Mouse (Mus musculus) common myeloid progenitor, adult 5-6 weeks (primary cell): Measurements from ENCODE around the gene Krtap5-3. TPM values are rescaled to one million over a fixed set of nuclear protein-coding genes. Genes with fewer than 3 reads are reported as not detected.
A peak's percentile ranks its signal among the peaks of the same experiment; 100 is the strongest.
"Not testable (repeated sequence)": the region's sequence is repeated elsewhere in the genome, so short reads cannot be mapped to it uniquely, and the experiment has no call there.

ENCODE experiments used
- ATAC-seq: replicated peaks from 2 replicates; pipeline ENCODE4 v1.8.0; 2016; ENCODE audit warnings: low read depth, mild to moderate bottlenecking, moderate TSS enrichment, inconsistent platforms; ENCODE audit not compliant: poor library complexity, severe bottlenecking
- total RNA-seq: library from RNA; stranded (forward); fragments of 200-1000, 187-1606 nt; gene quantifications from 2 replicates; pipeline ENCODE4 v1.2.3, GENCODE M21; 2017

Gene Krtap5-3
- not detected in 2 replicates for total RNA-seq

- no peak for ATAC-seq
These were observed at the start of gene Krtap5-3 for GRCm38 (mm10) chr7:142201064-142201463. Gene Krtap5-3, plus strand, starts transcription at chr7:142201364.

GRCm38 (mm10) chr7:142152191-142152590, 49.0 kb upstream of the Krtap5-3 start:
- ATAC-seq, result no peak

DNA sequence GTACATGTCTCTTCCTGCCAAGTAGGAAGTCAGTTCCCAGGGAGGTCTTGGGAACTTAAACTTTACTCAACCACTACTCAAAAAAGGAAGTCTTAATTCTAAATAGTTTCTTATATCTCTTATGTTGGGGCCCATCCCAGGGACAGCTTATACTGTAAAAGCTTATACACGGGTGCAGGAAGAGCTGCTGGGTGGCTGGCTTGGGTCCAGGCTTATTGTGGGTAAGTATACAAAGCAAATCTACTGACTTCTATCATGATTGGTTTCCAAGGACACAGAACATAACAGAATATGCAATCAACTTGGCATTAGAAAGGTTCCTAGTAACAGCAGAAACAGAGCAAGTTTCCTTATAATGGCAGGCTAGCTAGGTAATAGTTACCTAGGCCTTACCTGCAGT, 45.9 kb upstream of the Krtap5-3 start:
- ATAC-seq, result no peak

DNA sequence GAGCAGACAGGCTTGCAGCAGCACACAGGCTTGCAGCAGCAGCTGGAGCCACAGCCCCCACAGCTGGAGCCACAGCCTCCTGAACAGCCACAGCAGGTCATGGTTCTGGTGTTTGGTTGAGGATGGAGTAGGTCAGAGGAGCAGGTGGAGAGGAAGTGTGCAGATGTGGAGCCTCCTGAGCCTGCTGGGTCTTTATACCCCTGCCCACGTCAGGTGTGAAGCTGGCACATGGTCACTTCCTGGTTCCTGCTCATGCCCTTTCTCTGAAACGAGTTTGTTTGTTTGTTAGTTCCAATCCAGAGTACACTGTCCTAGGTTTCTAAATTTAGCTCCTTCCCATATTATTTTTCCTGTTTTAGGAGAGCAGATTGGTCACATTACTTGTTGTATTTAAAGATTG, 44.2 kb upstream of the Krtap5-3 start, which contains the start of gene Gm29735:
TSS of gene Gm29735 (minus strand) at position 101 of the 400 bp plus-strand sequence.
- not testable (repeated sequence) for ATAC-seq

DNA sequence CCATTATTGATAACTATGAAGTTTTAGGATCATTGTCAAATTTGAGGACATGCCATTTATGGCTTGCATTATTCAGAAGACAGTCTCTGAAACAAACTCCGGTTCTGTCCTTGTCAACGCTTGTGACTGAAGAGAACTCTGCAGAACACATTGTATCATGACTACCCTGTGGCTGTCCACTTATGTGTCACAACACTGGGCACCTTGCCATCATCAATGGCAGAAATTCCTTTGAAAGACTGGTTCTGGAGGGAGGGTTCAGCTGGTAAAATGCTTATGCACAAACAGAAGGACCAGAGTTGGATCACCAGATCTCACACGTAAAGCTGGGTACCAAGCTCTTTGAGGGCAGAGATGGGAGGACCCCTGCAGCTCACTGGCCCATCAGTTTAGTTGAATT, 41.8 kb upstream of the Krtap5-3 start:
- no peak for ATAC-seq

DNA sequence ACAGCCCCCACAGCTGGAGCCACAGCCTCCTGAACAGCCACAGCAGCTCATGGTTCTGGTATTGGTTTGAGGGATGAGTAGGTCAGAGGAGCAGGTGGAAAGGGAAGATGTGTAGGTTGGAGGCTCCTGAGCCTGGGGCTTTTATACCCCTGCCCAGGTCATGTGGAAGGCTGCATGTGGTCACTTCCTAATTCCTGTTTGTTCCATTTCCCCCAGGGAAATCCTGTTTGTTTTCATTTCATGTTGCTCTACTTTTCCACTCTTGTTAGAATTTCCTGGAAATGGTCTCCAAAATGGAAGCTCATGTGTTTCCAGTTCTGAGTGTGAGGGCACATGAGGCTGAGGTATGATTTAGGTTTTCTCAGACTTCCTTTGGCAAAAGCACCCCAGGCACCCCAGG, 35.5 kb upstream of the Krtap5-3 start, which contains the start of gene Gm4553:
TSS of gene Gm4553 (minus strand) at position 101 of the 400 bp plus-strand sequence.
- ATAC-seq, result not testable (repeated sequence)

DNA sequence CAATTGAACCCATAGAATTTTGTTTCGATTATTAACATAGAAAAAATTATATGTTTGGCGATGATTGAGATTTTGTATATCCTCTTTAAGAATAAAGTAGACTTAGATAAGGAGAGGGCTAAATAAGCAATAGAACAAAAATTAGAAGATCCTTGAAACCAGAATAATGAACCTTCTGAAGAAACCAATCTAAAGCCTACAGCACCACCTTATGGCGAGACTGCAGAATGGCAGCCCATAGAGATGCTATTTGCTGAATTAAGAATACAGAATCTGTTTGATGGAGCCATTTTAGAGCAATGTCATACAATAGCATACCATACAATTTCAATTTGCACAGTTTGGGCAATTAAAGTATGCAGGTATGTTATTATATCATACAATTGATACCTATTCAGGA, 31.3 kb upstream of the Krtap5-3 start:
- peak; percentile 71; the same call in 1 of the 2 replicates for ATAC-seq

- not testable (repeated sequence) for ATAC-seq
These were observed 25.3 kb upstream of the Krtap5-3 start, which contains the start of gene Krtap5-2 for GRCm38 (mm10) chr7:142175905-142176304. Gene Krtap5-2, minus strand, starts transcription at chr7:142176005.

- ATAC-seq, result no peak
These were observed 22.5 kb upstream of the Krtap5-3 start for GRCm38 (mm10) chr7:142178685-142179084.

- no peak for ATAC-seq
These were observed 20.1 kb upstream of the Krtap5-3 start for GRCm38 (mm10) chr7:142181021-142181420.

GRCm38 (mm10) chr7:142188156-142188555, 13.0 kb upstream of the Krtap5-3 start:
- no peak for ATAC-seq

DNA sequence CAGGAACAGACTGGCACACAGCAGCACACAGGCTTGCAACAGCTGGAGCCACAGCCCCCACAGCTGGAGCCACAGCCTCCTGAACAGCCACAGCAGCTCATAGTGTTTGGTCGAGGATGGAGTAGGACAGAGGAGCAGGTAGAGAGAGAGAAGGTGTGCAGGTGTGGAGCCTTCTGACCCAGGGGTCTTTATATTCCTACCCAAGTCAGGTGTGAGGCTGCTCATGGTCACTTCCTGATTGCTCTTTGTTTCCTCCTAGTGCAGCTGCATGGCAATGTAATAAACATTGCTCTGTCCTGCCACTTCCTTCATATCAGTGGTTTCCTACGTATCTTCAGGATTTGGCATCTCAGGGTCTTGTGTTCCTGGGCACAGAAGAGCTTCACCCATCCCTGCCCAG, 10.9 kb upstream of the Krtap5-3 start, which contains the start of gene Gm10153:
TSS of gene Gm10153 (minus strand) at position 101 of the 400 bp plus-strand sequence.
- no peak for ATAC-seq

- ATAC-seq, result no peak
These were observed 2.4 kb upstream of the Krtap5-3 start for GRCm38 (mm10) chr7:142198748-142199147.

DNA sequence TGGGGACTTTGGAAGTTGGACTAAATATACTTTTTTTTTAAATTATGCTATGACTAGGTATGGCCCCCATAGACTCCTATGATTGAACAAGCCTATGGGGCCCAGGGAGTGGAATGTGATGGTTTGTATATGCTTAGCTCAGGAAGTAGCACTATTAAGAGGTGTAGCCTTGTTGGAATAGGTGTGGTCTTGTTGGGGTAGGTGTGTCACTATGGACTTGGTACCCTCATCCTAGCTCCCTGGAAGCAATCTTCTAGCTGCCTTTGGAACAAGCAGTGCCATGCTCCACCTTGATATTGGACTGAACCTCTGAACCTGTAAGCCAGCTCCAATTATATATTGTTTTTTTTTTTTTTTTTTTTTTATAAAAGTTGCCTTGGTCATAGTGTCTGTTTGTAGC, 4.3 kb downstream of the Krtap5-3 start:
- no peak for ATAC-seq

DNA sequence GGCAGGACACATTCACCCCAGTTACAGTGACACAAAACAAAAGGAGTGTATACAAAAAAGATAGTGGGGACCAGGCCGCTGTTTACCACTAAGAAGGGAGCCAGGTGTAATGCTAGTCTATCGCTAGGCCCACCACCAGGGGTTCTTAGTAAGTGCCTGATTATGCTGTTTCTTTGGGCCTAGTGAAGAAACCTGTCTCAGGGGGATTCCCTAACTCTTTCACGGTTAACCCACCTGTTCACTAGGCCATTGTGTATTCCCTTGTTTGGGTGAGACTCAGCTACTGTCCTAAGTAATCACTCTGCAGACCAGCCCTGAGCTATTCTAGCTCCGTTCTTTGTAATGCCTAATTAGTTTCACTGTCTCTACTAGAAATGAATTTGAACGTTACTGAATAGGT, 5.7 kb downstream of the Krtap5-3 start:
- ATAC-seq, result not testable (repeated sequence)

DNA sequence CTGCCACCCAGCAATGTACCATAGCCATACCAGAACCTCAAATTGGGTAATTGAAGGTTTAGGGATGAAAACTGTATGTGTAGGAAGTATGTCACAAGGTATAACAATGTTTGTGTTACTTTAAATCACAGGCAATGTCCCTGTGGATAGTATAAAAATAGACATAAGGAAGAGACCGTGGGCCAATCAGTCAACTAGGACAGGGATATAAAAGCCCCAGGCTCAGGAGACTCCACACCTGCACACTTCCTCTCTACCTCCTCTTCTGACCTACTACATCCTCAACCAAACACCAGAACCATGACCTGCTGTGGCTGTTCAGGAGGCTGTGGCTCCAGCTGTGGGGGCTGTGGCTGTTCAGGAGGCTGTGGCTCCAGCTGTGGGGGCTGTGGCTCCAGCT, 10.4 kb downstream of the Krtap5-3 start, which contains the start of gene Gm7579:
TSS of gene Gm7579 (plus strand) at position 301 of the 400 bp plus-strand sequence.
- no peak for ATAC-seq

- ATAC-seq, result not testable (repeated sequence)
These were observed 11.0 kb downstream of the Krtap5-3 start for GRCm38 (mm10) chr7:142212136-142212535.

DNA sequence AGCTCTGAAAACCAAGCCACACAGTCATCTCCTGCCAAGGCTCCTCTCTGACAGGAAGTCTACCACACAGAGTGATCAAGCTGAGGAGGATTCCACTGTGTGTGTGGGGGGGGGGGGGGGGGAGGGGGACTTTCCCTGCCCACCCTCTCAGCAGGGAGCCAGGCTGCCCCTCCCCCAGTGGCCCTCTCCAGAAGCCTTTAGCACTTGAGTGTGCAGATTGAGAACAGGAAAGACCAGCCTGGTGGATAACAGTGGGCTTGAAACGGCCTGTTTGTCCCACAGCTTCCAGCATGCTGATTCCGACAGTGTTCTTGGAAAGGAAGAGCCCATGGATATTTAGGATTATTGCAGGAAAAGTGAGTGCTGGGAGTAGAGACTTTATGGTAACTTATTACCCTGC, 23.4 kb downstream of the Krtap5-3 start:
- ATAC-seq, result no peak

DNA sequence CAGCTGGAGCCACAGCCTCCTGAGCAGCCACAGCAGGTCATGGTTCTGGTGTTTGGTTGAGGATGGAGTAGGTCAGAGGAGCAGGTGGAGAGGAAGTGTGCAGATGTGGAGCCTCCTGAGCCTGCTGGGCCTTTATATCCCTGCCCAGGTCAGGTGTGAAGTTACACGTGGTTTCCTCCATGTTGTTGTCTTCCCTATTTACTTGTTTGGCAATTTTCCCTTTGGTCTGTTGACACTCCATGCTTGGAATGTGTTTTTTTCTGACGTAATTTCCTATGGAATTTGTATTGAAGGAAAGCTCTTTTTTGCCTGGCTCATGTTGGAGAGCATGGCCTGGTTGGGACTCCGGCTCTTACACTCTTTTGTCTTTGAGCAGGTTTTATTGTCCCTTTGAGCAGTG, 28.7 kb downstream of the Krtap5-3 start, which contains the start of gene Krtap5-5:
TSS of gene Krtap5-5 (minus strand) at position 101 of the 400 bp plus-strand sequence.
- not testable (repeated sequence) for ATAC-seq

DNA sequence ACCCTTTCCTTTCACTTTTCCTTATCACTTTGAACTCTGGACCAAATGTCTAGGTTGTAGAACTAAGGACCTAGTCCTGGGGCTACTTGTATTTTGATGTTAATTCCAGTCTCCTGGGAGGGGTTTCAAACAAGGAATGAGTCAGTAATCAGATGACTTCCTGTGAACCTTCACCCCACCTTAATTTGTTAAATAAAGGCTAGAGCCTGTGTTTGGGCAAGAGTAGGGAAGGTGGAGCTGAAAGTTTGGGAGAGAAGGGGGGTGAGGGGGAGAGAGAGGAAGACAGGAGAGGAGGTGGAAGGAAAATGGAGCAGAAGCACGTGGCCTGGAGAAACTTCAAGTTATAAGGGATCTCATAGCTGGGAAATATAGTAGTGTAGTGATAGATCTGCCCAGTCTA, 30.4 kb downstream of the Krtap5-3 start:
- ATAC-seq, result no peak

DNA sequence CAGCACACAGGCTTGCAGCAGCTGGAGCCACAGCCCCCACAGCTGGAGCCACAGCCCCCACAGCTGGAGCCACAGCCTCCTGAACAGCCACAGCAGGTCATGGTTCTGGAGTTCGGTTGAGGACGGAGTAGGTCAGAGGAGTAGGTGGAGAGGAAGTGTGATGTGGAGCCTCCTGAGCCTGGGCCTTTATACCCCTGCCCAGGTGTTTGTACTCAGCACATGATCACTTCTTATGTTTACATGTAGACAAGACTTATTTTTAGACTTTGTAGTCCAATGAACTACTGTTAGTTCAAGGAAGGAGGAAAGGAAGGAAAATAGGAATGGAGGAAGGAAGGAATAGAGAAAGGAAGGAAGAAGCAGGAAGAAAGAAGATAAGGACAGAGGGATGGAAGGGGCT, 39.8 kb downstream of the Krtap5-3 start, which contains the start of gene Gm40460:
TSS of gene Gm40460 (minus strand) at position 101 of the 400 bp plus-strand sequence.
- no peak for ATAC-seq

DNA sequence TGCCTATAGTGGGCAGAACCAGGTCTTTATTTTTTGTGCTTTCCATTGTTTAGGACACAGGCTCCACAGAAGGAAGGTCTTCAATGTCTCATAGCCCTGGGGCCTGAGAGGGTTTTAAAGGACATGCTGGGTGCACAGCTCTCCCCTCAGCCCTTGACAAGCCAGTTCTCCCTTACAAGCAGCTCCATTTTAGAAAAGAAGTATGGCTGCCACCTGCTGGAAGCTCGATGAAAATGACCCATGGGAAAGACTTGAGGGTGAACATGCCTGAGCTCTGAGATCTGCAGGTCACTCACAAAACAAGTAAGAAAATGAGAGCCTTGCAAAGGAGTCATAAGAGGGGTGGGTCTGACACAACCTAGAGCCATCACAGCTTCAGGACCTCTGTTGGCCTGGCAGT, 48.7 kb downstream of the Krtap5-3 start:
- ATAC-seq, result peak; percentile 64
